ENCODE assay signal across 11 mouse cellular contexts in the genomic region with DNA sequence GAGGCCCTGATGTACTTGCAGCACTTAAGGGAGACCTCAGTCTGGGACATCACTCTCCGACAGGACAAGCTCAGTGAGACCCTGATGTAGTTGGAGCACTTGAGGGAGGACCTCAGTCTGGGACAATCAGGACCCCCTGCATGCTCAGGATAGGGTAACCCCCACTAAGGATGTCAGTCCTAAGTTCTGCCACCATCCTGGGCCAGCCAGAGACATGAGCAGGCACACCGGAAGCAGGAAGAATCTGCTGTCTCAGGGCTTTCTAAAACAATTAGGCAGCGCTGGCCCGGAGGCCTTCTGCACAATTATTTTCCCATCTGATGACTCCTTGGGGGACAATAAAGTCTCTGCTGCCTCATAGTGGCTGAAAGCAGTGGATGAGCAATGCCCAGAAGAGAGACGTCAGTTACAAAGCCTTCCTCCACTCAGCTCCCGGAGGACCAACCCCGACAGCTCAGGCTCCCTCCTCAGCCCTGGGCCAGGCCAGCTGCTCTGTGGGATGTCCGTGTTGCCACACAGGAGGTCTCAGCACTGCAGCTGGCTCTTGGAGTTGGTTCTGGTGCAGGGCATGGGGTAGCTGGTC. TPM values are rescaled to one million over a fixed set of nuclear protein-coding genes. Genes with fewer than 3 reads are reported as not detected.
A peak's percentile ranks its signal among the peaks of the same experiment; 100 is the strongest.
DNase-seq lines count a peak whose midpoint lies in the region; ATAC-seq lines count a peak whose summit lies in the region.
"Had no signal": no experiment of that assay in that cellular context is flagged by ENCODE, and none has a peak within 500 bp of the region (broad histone marks: within the 10 kb centered on the region; RNA-seq: fewer than 3 reads in every experiment).

No protein-coding gene starts in this region.

- H3K27ac ChIP-seq in lung, embryonic 15.5 days = no peak overlapping the region
- no peak overlapping the region for H3K27ac ChIP-seq in hindbrain, embryonic 16.5 days (ENCODE audit: low read depth, low read length)
- H3K27ac ChIP-seq in neural tube, embryonic 15.5 days (replicated peaks) = peak overlapping the region; percentile 54; the same call in 1 of the 2 replicates
- H3K27ac ChIP-seq: embryonic facial prominence, embryonic 12.5 days; hindbrain, embryonic 15.5 days had no signal

- H3K9me3 ChIP-seq in lung, embryonic 15.5 days = no peaks in the 10 kb centered on the region
- H3K9me3 ChIP-seq in hindbrain, embryonic 16.5 days (ENCODE audit: control insufficient read depth, low read length) = no peaks in the 10 kb centered on the region
- no peaks in the 10 kb centered on the region for H3K9me3 ChIP-seq in neural tube, embryonic 15.5 days (replicated peaks)
- H3K9me3 ChIP-seq: embryonic facial prominence, embryonic 12.5 days; hindbrain, embryonic 15.5 days had no signal

- no peak overlapping the region for H3K9ac ChIP-seq in lung, embryonic 15.5 days
- peak overlapping the region; percentile 31; the same call in 1 of the 2 replicates for H3K9ac ChIP-seq in hindbrain, embryonic 16.5 days (ENCODE audit: low read depth, low read length)
- H3K9ac ChIP-seq in neural tube, embryonic 15.5 days (replicated peaks) = no peak overlapping the region
- H3K9ac ChIP-seq: embryonic facial prominence, embryonic 12.5 days; hindbrain, embryonic 15.5 days had no signal

- H3K27me3 ChIP-seq in lung, embryonic 15.5 days = no peaks in the 10 kb centered on the region
- no peaks in the 10 kb centered on the region for H3K27me3 ChIP-seq in hindbrain, embryonic 16.5 days (replicated peaks; ENCODE audit: control insufficient read depth, insufficient read depth, low read length)
- H3K27me3 ChIP-seq in neural tube, embryonic 15.5 days (replicated peaks) = 0 out of 2 replicates have a peak, but pooled peaks cover 3% of the 10 kb centered on the region
- H3K27me3 ChIP-seq: embryonic facial prominence, embryonic 12.5 days; hindbrain, embryonic 15.5 days had no signal

- peaks cover 12% of the 10 kb centered on the region for H3K4me1 ChIP-seq in lung, embryonic 15.5 days
- peaks cover 12% of the 10 kb centered on the region for H3K4me1 ChIP-seq in hindbrain, embryonic 16.5 days (ENCODE audit: control insufficient read depth, insufficient read depth, low read depth, low read length)
- peaks cover 16% of the 10 kb centered on the region for H3K4me1 ChIP-seq in neural tube, embryonic 15.5 days

- peak; percentile 51 for DNase-seq in embryo, embryonic 10.5 days (ENCODE audit: low spot score)
- DNase-seq in embryo, embryonic 9.5 days (ENCODE audit: extremely low spot score) = no peak
- no peak for DNase-seq in lung, postnatal 36 days
- DNase-seq in thymus, postnatal 14 days = no peak
- DNase-seq in urinary bladder, postnatal 10 days (ENCODE audit: low spot score) = no peak

- H3K36me3 ChIP-seq in lung, embryonic 15.5 days = no peaks in the 10 kb centered on the region
- peaks cover 2% of the 10 kb centered on the region; the same call in 1 of the 2 replicates for H3K36me3 ChIP-seq in hindbrain, embryonic 16.5 days (ENCODE audit: control insufficient read depth, insufficient read depth, low read length)
- H3K36me3 ChIP-seq in neural tube, embryonic 15.5 days = no peaks in the 10 kb centered on the region
- H3K36me3 ChIP-seq: embryonic facial prominence, embryonic 12.5 days had no signal

- H3K4me2 ChIP-seq in lung, embryonic 15.5 days = no peak overlapping the region
- H3K4me2 ChIP-seq in hindbrain, embryonic 16.5 days (ENCODE audit: low read length) = no peak overlapping the region
- H3K4me2 ChIP-seq in neural tube, embryonic 15.5 days = no peak overlapping the region
- H3K4me2 ChIP-seq: embryonic facial prominence, embryonic 12.5 days; hindbrain, embryonic 15.5 days; liver, embryonic 11.5 days had no signal

- no peak overlapping the region for H3K4me3 ChIP-seq in lung, embryonic 15.5 days
- H3K4me3 ChIP-seq in hindbrain, embryonic 16.5 days (ENCODE audit: low read length) = no peak overlapping the region
- no peak overlapping the region for H3K4me3 ChIP-seq in neural tube, embryonic 15.5 days (replicated peaks)
- H3K4me3 ChIP-seq: embryonic facial prominence, embryonic 12.5 days; hindbrain, embryonic 15.5 days had no signal

- WGBS in lung, embryonic 15.5 days = 38% methylated on average over 8 of the region's 8 CpGs
- WGBS in hindbrain, embryonic 16.5 days = 18% methylated on average over 8 of the region's 8 CpGs
- WGBS in neural tube, embryonic 15.5 days = 9% methylated on average over 8 of the region's 8 CpGs

- peak; percentile 17; the same call in 1 of the 2 replicates for ATAC-seq in lung, embryonic 15.5 days (ENCODE audit: borderline replicate concordance, extremely low read depth, low FRiP score, low TSS enrichment)
- ATAC-seq in hindbrain, embryonic 16.5 days = peak; percentile 53; the same call in 1 of the 2 replicates
- peak; percentile 62 for ATAC-seq in neural tube, embryonic 15.5 days (ENCODE audit: low FRiP score)

RNA-seq across cellular contexts. Expression of gene Pank4, which starts 32.7 kb away (rescaled TPM):
- polyA plus RNA-seq in lung, embryonic 15.5 days (2015; fragmentation: Nextera tagmentation; extraction: Ambion mirVana) = 48.0 and 51.0 TPM in 2 replicates
- polyA plus RNA-seq in hindbrain, embryonic 16.5 days (2015; fragmentation: Nextera tagmentation; extraction: Ambion mirVana) = 37.8 and 39.5 TPM in 2 replicates
- 37.4 and 40.6 TPM in 2 replicates for polyA plus RNA-seq in neural tube, embryonic 15.5 days (2015; fragmentation: Nextera tagmentation; extraction: Ambion mirVana)

RNA-seq across cellular contexts. Expression of gene Hes5, which starts 35.9 kb away (rescaled TPM):
- polyA plus RNA-seq in lung, embryonic 15.5 days (2015; fragmentation: Nextera tagmentation; extraction: Ambion mirVana) = 0.29 and 0.69 TPM in 2 replicates
- 146 and 167 TPM in 2 replicates for polyA plus RNA-seq in hindbrain, embryonic 16.5 days (2015; fragmentation: Nextera tagmentation; extraction: Ambion mirVana)
- 80.3 and 113 TPM in 2 replicates for polyA plus RNA-seq in neural tube, embryonic 15.5 days (2015; fragmentation: Nextera tagmentation; extraction: Ambion mirVana)

RNA-seq across cellular contexts. Expression of gene Plch2, which starts 59.9 kb away (rescaled TPM):
- polyA plus RNA-seq in lung, embryonic 15.5 days (2015; fragmentation: Nextera tagmentation; extraction: Ambion mirVana) = 11.1 and 11.2 TPM in 2 replicates
- 17.0 and 19.5 TPM in 2 replicates for polyA plus RNA-seq in hindbrain, embryonic 16.5 days (2015; fragmentation: Nextera tagmentation; extraction: Ambion mirVana)
- polyA plus RNA-seq in neural tube, embryonic 15.5 days (2015; fragmentation: Nextera tagmentation; extraction: Ambion mirVana) = 16.0 and 18.7 TPM in 2 replicates

Comparison
In these comparisons a context has a peak if more than half of its experiments do, and no peak if none do; other contexts are left out.
1. RNA of gene Hes5, which starts 35.9 kb away (polyA plus RNA-seq): 146 to 167 TPM in hindbrain, embryonic 16.5 days and 80.3 to 113 TPM in neural tube, embryonic 15.5 days; 0.29 to 0.69 TPM in lung, embryonic 15.5 days; every median in the first group is over 10 times any median in the second.
2. Peak in every context shown above with its lines, with median percentiles within 50 percentile points of each other: ATAC-seq.